Mouse (Mus musculus): ENCODE data around the gene Bbof1.

GRCm38 (mm10) chr12:84487324-84488056, 78.6 kb downstream of the Bbof1 start:
- TF ChIP-seq TAL1 (IDR thresholded peaks at IDR 0.05; ENCODE audit: low read length) (no peak), GATA1 (IDR thresholded peaks at IDR 0.05; ENCODE audit: low read length) (no peak)
